Mouse (Mus musculus): ENCODE results near the gene Fuk.

DNA sequence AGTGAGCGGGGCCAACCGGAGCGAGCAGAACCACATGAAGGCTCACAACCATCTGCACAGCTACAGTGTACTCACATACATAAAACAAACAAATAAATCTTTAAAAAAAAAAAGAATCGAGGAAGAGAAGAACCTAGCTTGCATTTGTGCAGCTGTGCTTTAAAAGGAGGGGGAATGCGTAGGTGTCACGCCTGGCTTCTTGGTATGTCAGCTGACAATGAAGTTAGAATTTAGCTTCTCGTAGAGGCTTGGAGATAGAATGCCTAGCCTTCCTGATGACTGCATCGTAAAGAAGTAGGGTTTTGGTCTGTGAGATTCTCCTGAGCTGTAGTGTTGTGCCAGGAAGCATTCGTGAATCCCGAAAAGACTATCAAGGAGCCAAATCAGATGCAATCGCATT, 15.7 kb upstream of the Fuk start:
- TF ChIP-seq CTCF (IDR thresholded peaks at IDR 0.05; ENCODE audit: borderline replicate concordance, extremely low read depth, insufficient read depth, insufficient read length) (no peak), POLR2A (IDR thresholded peaks at IDR 0.05; ENCODE audit: borderline replicate concordance, extremely low read depth, insufficient read depth, insufficient read length, poor library complexity, severe bottlenecking) (no peak)
